Mouse (Mus musculus): ENCODE data around the gene Gm8050.
"Not testable (repeated sequence)": the region's sequence is repeated elsewhere in the genome, so short reads cannot be mapped to it uniquely, and the experiment has no call there.

The Gm8050 gene

GRCm38 (mm10) chr14:6720151-6720550 lies at the start of gene Gm8050:
Gene Gm8050 (minus strand): TSS chr14:6720251.
- not testable (repeated sequence) for DNase-seq (ENCODE audit: low spot score)

- not testable (repeated sequence) for DNase-seq (ENCODE audit: low spot score)
Observed at GRCm38 (mm10) chr14:6757231-6757536, 37.1 kb upstream of the Gm8050 start.

GRCm38 (mm10) chr14:6756384-6757230 lies 36.6 kb upstream of the Gm8050 start:
- not testable (repeated sequence) for DNase-seq (ENCODE audit: low spot score)

DNA sequence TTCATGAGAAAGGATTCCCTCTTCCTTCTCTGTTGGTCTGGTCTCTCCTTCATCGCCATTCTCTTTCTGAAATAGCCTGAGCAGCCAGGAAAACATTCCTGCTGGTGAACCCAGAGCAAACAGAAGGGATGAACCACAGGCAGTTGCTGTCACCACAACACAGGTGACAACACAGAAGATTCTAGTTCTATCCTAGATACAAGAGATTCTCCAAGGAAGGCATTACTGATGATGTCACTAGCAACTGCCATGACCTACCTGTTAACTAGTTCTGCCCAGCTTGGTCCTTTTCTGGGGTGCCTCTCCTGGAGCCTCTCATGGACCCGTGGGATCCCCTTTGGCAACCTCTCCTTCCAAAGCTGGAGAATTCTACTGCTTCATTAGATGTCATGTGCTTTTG lies 22.2 kb upstream of the Gm8050 start, which contains the start of gene Gm3636:
Gm3636 (minus strand) TSS at position 101 of the 400 bp plus-strand sequence.
- DNase-seq (ENCODE audit: low spot score): not testable (repeated sequence)

DNA sequence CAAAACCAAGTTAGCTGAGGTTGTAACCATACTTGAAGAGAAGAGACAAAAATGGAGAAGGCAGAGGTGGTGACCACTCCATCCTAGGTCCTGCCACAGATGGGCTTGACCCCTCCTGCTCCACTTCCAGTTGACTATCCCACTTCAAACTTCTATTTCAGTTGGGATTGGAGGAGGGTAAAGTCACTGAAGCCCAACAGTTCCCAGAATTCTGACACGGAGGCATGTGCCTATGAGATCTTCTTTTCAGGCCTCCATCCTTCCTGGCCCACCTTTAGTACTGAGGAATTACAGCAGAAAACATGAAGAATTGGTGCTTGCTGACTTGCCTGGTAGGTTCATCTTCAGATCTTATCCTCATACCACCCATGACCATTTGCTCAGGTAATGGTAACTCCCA lies 36.0 kb downstream of the Gm8050 start, which contains the start of gene Gm10251:
Gm10251 (minus strand) TSS at position 101 of the 400 bp plus-strand sequence.
- not testable (repeated sequence) for DNase-seq (ENCODE audit: low spot score)

Measured in adipocyte (in vitro differentiated cells).